Mouse (Mus musculus): ENCODE results near the gene Fbxl3.

GRCm38 (mm10) chr14:103070790-103071189 is 28.6 kb downstream of the Fbxl3 start:
- TF ChIP-seq ZNF384 (IDR thresholded peaks at IDR 0.05; ENCODE audit: low read depth, low read length): no peak
- TF ChIP-seq MAFK (IDR thresholded peaks at IDR 0.05; ENCODE audit: insufficient read depth, low read depth, low read length): no peak
- no peak for TF ChIP-seq CHD2 (IDR thresholded peaks at IDR 0.05; ENCODE audit: low read depth, low read length)
- no peak for TF ChIP-seq ZC3H11A (IDR thresholded peaks at IDR 0.05; ENCODE audit: borderline replicate concordance, low read depth, low read length)

All from ES-E14 (cell line).